Mouse (Mus musculus) bone marrow, adult 2 months (tissue): ENCODE measurements around the gene 1700025G04Rik.

ENCODE experiments used
- CTCF ChIP-seq: fragments of 200-500 bp; IDR thresholded peaks from 2 replicates; pipeline ENCODE4 v1.5.1; 2011; ENCODE audit warnings: low read length, control low read depth; ENCODE audit not compliant: control insufficient read depth, insufficient read depth
- POLR2A ChIP-seq: fragments of 200-500 bp; IDR thresholded peaks from 2 replicates; pipeline ENCODE4 v1.6.1; 2011; ENCODE audit warnings: low read depth, mild to moderate bottlenecking, control low read depth, low read length, borderline replicate concordance; ENCODE audit not compliant: control insufficient read depth

DNA sequence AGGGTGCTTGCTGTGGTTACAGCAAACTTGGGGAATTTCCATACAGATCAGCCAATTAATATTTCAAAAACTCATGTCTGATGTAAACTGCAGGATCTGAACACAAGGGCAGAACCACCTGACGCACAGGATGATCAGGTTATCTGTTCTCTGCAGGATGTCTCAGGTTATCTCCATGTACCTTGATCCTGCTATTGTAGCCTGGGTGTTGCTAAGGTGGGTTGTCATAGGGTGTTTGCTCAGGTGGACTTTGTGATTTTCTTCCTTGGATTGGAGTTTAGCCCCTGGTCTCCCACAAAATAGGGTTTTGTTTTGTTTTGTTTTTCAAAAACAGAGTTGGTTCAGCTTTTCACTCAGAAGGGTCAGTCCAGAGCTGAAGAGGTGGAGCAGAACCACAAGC, 104.9 kb downstream of the 1700025G04Rik start:
- TF ChIP-seq CTCF (no peak), POLR2A (no peak)
